Mouse (Mus musculus) bone marrow, adult 2 months (tissue): Measurements from ENCODE around the gene Ctnnbip1.

Source experiments
- CTCF ChIP-seq: fragments of 200-500 bp; IDR thresholded peaks from 2 replicates; pipeline ENCODE4 v1.5.1; 2011; ENCODE audit warnings: low read length, control low read depth; ENCODE audit not compliant: control insufficient read depth, insufficient read depth
- POLR2A ChIP-seq: fragments of 200-500 bp; IDR thresholded peaks from 2 replicates; pipeline ENCODE4 v1.6.1; 2011; ENCODE audit warnings: low read depth, mild to moderate bottlenecking, control low read depth, low read length, borderline replicate concordance; ENCODE audit not compliant: control insufficient read depth

GRCm38 (mm10) chr4:149525811-149526210 lies 7.8 kb downstream of the Ctnnbip1 start:
- TF ChIP-seq CTCF (no peak), POLR2A (no peak)
